Mouse (Mus musculus): ENCODE measurements around the gene Ccdc151. TPM values are rescaled to one million over a fixed set of nuclear protein-coding genes. Genes with fewer than 3 reads are reported as not detected.

The Ccdc151 gene
- total and polyA plus RNA-seq, 2 experiments, result 0.46 to 0.59 TPM

- H3K9ac ChIP-seq (ENCODE audit: low read depth, low read length), result no peak overlapping the region
- H3K27me3 ChIP-seq (ENCODE audit: control insufficient read depth, insufficient read depth, low read length), result no peaks in the 10 kb centered on the region
- no peaks in the 10 kb centered on the region for H3K79me2 ChIP-seq (ENCODE audit: control insufficient read depth, insufficient read depth, low read length)
Observed at GRCm38 (mm10) chr9:21977972-21978371, 24.5 kb downstream of the Ccdc151 start.

GRCm38 (mm10) chr9:21977331-21977730 lies 25.1 kb downstream of the Ccdc151 start:
- Histone ChIP-seq H3K36me3 (ENCODE audit: control insufficient read depth, insufficient read depth, low read length) (peaks cover 22% of the 10 kb centered on the region), H3K4me1 (ENCODE audit: control insufficient read depth, insufficient read depth, low read length) (no peaks in the 10 kb centered on the region), H3K4me3 (ENCODE audit: insufficient read depth, low read depth, low read length) (no peak overlapping the region), H3K27me3 (ENCODE audit: control insufficient read depth, insufficient read depth, low read length) (no peaks in the 10 kb centered on the region), H3K79me2 (ENCODE audit: control insufficient read depth, insufficient read depth, low read length) (no peaks in the 10 kb centered on the region), H3K27ac (replicated peaks; ENCODE audit: insufficient read depth, low read depth, low read length) (no peak overlapping the region), H3K9ac (ENCODE audit: low read depth, low read length) (no peak overlapping the region)
- DNase-seq (ENCODE audit: extremely low read depth, low read depth, low spot score), result no peak
- TF ChIP-seq POLR2A (IDR thresholded peaks at IDR 0.05; ENCODE audit: extremely low read depth, insufficient read depth, low read length) (no peak), CTCF (IDR thresholded peaks at IDR 0.05; ENCODE audit: low read depth, low read length) (no peak)
- WGBS, result 90% methylated on average over 5 of the region's 5 CpGs

More at GRCm38 (mm10) chr9:21977972-21978371, 24.5 kb downstream of the Ccdc151 start:
- no peak overlapping the region for H3K4me3 ChIP-seq (ENCODE audit: insufficient read depth, low read depth, low read length)
- no peak overlapping the region for H3K27ac ChIP-seq (replicated peaks; ENCODE audit: insufficient read depth, low read depth, low read length)
- H3K36me3 ChIP-seq (ENCODE audit: control insufficient read depth, insufficient read depth, low read length), result peaks cover 19% of the 10 kb centered on the region
- TF ChIP-seq CTCF (IDR thresholded peaks at IDR 0.05; ENCODE audit: low read depth, low read length) (peak; percentile 89), POLR2A (IDR thresholded peaks at IDR 0.05; ENCODE audit: extremely low read depth, insufficient read depth, low read length) (no peak)
- WGBS, result 37% methylated on average over 2 of the region's 2 CpGs
- H3K4me1 ChIP-seq (ENCODE audit: control insufficient read depth, insufficient read depth, low read length), result no peaks in the 10 kb centered on the region
- no peak for DNase-seq (ENCODE audit: extremely low read depth, low read depth, low spot score)

- peaks cover 22% of the 10 kb centered on the region for H3K36me3 ChIP-seq (ENCODE audit: control insufficient read depth, insufficient read depth, low read length)
- no peak for DNase-seq (ENCODE audit: extremely low read depth, low read depth, low spot score)
- no peak overlapping the region for H3K27ac ChIP-seq (replicated peaks; ENCODE audit: insufficient read depth, low read depth, low read length)
- no peaks in the 10 kb centered on the region for H3K79me2 ChIP-seq (ENCODE audit: control insufficient read depth, insufficient read depth, low read length)
- H3K27me3 ChIP-seq (ENCODE audit: control insufficient read depth, insufficient read depth, low read length), result no peaks in the 10 kb centered on the region
- no peak overlapping the region for H3K4me3 ChIP-seq (ENCODE audit: insufficient read depth, low read depth, low read length)
- 83% methylated on average over 10 of the region's 10 CpGs for WGBS
- H3K4me1 ChIP-seq (ENCODE audit: control insufficient read depth, insufficient read depth, low read length), result no peaks in the 10 kb centered on the region
- TF ChIP-seq POLR2A (IDR thresholded peaks at IDR 0.05; ENCODE audit: extremely low read depth, insufficient read depth, low read length), result no peak
- no peak for TF ChIP-seq CTCF (IDR thresholded peaks at IDR 0.05; ENCODE audit: low read depth, low read length)
- H3K9ac ChIP-seq (ENCODE audit: low read depth, low read length), result no peak overlapping the region
Observed at GRCm38 (mm10) chr9:21976626-21977175, 25.7 kb downstream of the Ccdc151 start.

- Histone ChIP-seq H3K36me3 (ENCODE audit: control insufficient read depth, insufficient read depth, low read length) (peaks cover 8% of the 10 kb centered on the region; the same call in 1 of the 2 replicates), H3K27ac (replicated peaks; ENCODE audit: insufficient read depth, low read depth, low read length) (0 out of 2 replicates have a peak overlapping the region, but pooled peaks have one; percentile 10), H3K9ac (ENCODE audit: low read depth, low read length) (no peak overlapping the region), H3K27me3 (ENCODE audit: control insufficient read depth, insufficient read depth, low read length) (no peaks in the 10 kb centered on the region), H3K79me2 (ENCODE audit: control insufficient read depth, insufficient read depth, low read length) (no peaks in the 10 kb centered on the region), H3K4me3 (ENCODE audit: insufficient read depth, low read depth, low read length) (no peak overlapping the region), H3K4me1 (ENCODE audit: control insufficient read depth, insufficient read depth, low read length) (no peaks in the 10 kb centered on the region)
- 41% methylated on average over 4 of the region's 4 CpGs for WGBS
- TF ChIP-seq CTCF (IDR thresholded peaks at IDR 0.05; ENCODE audit: low read depth, low read length) (no peak), POLR2A (IDR thresholded peaks at IDR 0.05; ENCODE audit: extremely low read depth, insufficient read depth, low read length) (no peak)
- peak; percentile 56 for DNase-seq (ENCODE audit: extremely low read depth, low read depth, low spot score)
Observed at GRCm38 (mm10) chr9:21969304-21969703, 33.1 kb downstream of the Ccdc151 start.

- DNase-seq (ENCODE audit: extremely low read depth, low read depth, low spot score), result no peak
- 61% methylated on average over 6 of the region's 6 CpGs for WGBS
- H3K4me1 ChIP-seq (ENCODE audit: control insufficient read depth, insufficient read depth, low read length), result no peaks in the 10 kb centered on the region
- H3K9ac ChIP-seq (ENCODE audit: low read depth, low read length), result no peak overlapping the region
- TF ChIP-seq CTCF (IDR thresholded peaks at IDR 0.05; ENCODE audit: low read depth, low read length), result no peak
- no peak for TF ChIP-seq POLR2A (IDR thresholded peaks at IDR 0.05; ENCODE audit: extremely low read depth, insufficient read depth, low read length)
- H3K36me3 ChIP-seq (ENCODE audit: control insufficient read depth, insufficient read depth, low read length), result peaks cover 8% of the 10 kb centered on the region; the same call in 1 of the 2 replicates
- H3K27me3 ChIP-seq (ENCODE audit: control insufficient read depth, insufficient read depth, low read length), result no peaks in the 10 kb centered on the region
- H3K4me3 ChIP-seq (ENCODE audit: insufficient read depth, low read depth, low read length), result no peak overlapping the region
- H3K79me2 ChIP-seq (ENCODE audit: control insufficient read depth, insufficient read depth, low read length), result no peaks in the 10 kb centered on the region
- 0 out of 2 replicates have a peak overlapping the region, but pooled peaks have one; percentile 10 for H3K27ac ChIP-seq (replicated peaks; ENCODE audit: insufficient read depth, low read depth, low read length)
Observed at GRCm38 (mm10) chr9:21968883-21969282, 33.6 kb downstream of the Ccdc151 start.

GRCm38 (mm10) chr9:21963417-21963816 lies 39.0 kb downstream of the Ccdc151 start, which contains the start of gene Epor:
Gene Epor, minus strand, starts transcription at chr9:21963506.
- WGBS, result 52% methylated on average over 8 of the region's 8 CpGs
- Histone ChIP-seq H3K4me3 (ENCODE audit: insufficient read depth, low read depth, low read length) (peak within 1 kb of the TSS; percentile 56), H3K36me3 (ENCODE audit: control insufficient read depth, insufficient read depth, low read length) (no peaks in the 10 kb centered on the region), H3K27me3 (ENCODE audit: control insufficient read depth, insufficient read depth, low read length) (peaks cover 6% of the 10 kb centered on the region), H3K27ac (replicated peaks; ENCODE audit: insufficient read depth, low read depth, low read length) (peak within 1 kb of the TSS; percentile 16), H3K79me2 (ENCODE audit: control insufficient read depth, insufficient read depth, low read length) (no peaks in the 10 kb centered on the region), H3K4me1 (ENCODE audit: control insufficient read depth, insufficient read depth, low read length) (no peaks in the 10 kb centered on the region), H3K9ac (ENCODE audit: low read depth, low read length) (peak within 1 kb of the TSS; percentile 46)
- no peak for DNase-seq (ENCODE audit: extremely low read depth, low read depth, low spot score)
- TF ChIP-seq POLR2A (IDR thresholded peaks at IDR 0.05; ENCODE audit: extremely low read depth, insufficient read depth, low read length) (no peak), CTCF (IDR thresholded peaks at IDR 0.05; ENCODE audit: low read depth, low read length) (no peak)

All from liver, adult 2 months (tissue).